Mouse (Mus musculus) lung, postnatal 0 days (tissue): ENCODE data around the gene Rbbp8nl.

Experiments
- CTCF ChIP-seq: IDR thresholded peaks from 2 replicates; pipeline ENCODE4 v1.5.1; 2016; ENCODE audit warnings: antibody characterized with exemption, mild to moderate bottlenecking
- EP300 ChIP-seq: IDR thresholded peaks from 2 replicates; pipeline ENCODE4 v1.6.1; 2016; ENCODE audit warnings: antibody characterized with exemption, mild to moderate bottlenecking, control low read depth

DNA sequence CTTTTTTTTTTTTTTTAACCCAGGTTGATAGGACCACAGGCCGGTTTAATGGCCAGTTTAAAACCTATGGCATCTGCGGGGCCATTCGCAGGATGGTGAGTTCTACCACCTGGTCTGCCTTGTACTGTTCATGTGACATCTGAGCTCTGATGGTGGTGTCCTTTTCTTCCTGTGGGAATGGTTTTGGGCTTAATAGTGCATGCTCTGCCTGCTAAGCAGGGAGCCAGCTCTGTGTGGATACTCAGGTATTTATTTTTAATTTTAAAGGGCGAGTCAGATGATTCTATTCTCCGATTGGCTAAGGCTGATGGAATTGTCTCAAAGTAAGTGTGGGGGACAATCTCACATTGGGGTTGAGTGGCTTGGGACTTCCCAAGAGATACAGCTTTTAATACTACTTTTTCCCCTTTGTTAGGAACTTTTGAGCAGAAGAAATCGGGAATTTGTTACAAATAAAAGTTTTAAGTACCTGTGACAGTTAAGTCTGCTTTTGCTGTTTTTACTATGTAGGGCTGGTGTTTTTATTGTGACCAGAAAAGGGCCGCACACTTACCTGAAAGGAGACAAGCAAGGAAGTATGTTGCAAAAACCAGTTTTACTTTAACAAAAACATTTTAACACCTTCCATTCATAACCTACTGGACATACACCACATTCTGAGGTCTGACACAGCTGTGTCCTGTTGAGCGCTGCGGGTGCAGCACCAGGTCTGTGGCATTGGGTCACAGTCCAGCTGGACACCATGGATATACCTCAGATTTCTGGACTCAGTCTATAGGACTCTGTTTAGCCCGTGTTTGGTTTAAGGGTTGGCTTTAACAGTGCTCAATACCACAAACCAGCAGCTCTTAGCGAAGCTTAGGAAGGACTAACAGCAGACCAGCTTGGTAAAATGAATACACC is 31.5 kb downstream of the Rbbp8nl start:
- TF ChIP-seq CTCF (no peak), EP300 (no peak)
